Mouse (Mus musculus) frontal cortex, postnatal 14 days (tissue): ENCODE results near the gene Rrp1b.
"Not testable (repeated sequence)": the region's sequence is repeated elsewhere in the genome, so short reads cannot be mapped to it uniquely, and the experiment has no call there.

Experiments used
- DNase-seq, 2 experiments: peaks; one replicate each; pipeline ENCODE4 v3.0.0; 2022; ENCODE audit warnings: low spot score in 2 of 2

Rrp1b gene

GRCm38 (mm10) chr17:32031684-32032083 is 4.2 kb upstream of the Rrp1b start:
- no peak for DNase-seq

- no peak for DNase-seq
Measured at GRCm38 (mm10) chr17:32034322-32034721, 1.6 kb upstream of the Rrp1b start.

- no peak for DNase-seq
Measured at GRCm38 (mm10) chr17:32036509-32037438, 874 bp downstream of the Rrp1b start.

GRCm38 (mm10) chr17:32040263-32040662 is 4.4 kb downstream of the Rrp1b start:
- no peak for DNase-seq

GRCm38 (mm10) chr17:32046541-32046940 is 10.6 kb downstream of the Rrp1b start:
- DNase-seq = no peak

GRCm38 (mm10) chr17:32048351-32048750 is 12.5 kb downstream of the Rrp1b start:
- DNase-seq = no peak

GRCm38 (mm10) chr17:32049914-32050313 is 14.0 kb downstream of the Rrp1b start:
- DNase-seq = no peak

- DNase-seq = no peak
Measured at GRCm38 (mm10) chr17:32050609-32051008, 14.7 kb downstream of the Rrp1b start.

- DNase-seq = peak in 1 of 2 experiments; percentile 24
Measured at GRCm38 (mm10) chr17:32052237-32053080, 16.6 kb downstream of the Rrp1b start.

GRCm38 (mm10) chr17:32053677-32054076 is 17.8 kb downstream of the Rrp1b start:
- DNase-seq = no peak

- DNase-seq = no peak
Measured at GRCm38 (mm10) chr17:32057843-32058242, 21.9 kb downstream of the Rrp1b start.

GRCm38 (mm10) chr17:32059084-32059483 is 23.2 kb downstream of the Rrp1b start:
- DNase-seq = no peak

- DNase-seq = no peak
Measured at GRCm38 (mm10) chr17:32061219-32061618, 25.3 kb downstream of the Rrp1b start.

GRCm38 (mm10) chr17:32063654-32064053 is 27.8 kb downstream of the Rrp1b start:
- DNase-seq = no peak

- DNase-seq = not testable (repeated sequence)
Measured at GRCm38 (mm10) chr17:32064762-32065161, 28.9 kb downstream of the Rrp1b start.

GRCm38 (mm10) chr17:32067541-32067940 is 31.6 kb downstream of the Rrp1b start:
- DNase-seq = no peak

GRCm38 (mm10) chr17:32068381-32068780 is 32.5 kb downstream of the Rrp1b start:
- no peak for DNase-seq

- DNase-seq = no peak
Measured at GRCm38 (mm10) chr17:32068810-32069209, 32.9 kb downstream of the Rrp1b start.

GRCm38 (mm10) chr17:32073359-32073758 is 37.5 kb downstream of the Rrp1b start:
- peak; percentile 35 to 77 for DNase-seq

GRCm38 (mm10) chr17:32074658-32075057 is 38.8 kb downstream of the Rrp1b start:
- no peak for DNase-seq

GRCm38 (mm10) chr17:32075164-32075563 is 39.3 kb downstream of the Rrp1b start:
- peak in 1 of 2 experiments; percentile 30 for DNase-seq

- no peak for DNase-seq
Measured at GRCm38 (mm10) chr17:32083351-32083750, 47.5 kb downstream of the Rrp1b start.
